Mouse (Mus musculus): ENCODE data around the gene Stat4.

The Stat4 gene

DNA sequence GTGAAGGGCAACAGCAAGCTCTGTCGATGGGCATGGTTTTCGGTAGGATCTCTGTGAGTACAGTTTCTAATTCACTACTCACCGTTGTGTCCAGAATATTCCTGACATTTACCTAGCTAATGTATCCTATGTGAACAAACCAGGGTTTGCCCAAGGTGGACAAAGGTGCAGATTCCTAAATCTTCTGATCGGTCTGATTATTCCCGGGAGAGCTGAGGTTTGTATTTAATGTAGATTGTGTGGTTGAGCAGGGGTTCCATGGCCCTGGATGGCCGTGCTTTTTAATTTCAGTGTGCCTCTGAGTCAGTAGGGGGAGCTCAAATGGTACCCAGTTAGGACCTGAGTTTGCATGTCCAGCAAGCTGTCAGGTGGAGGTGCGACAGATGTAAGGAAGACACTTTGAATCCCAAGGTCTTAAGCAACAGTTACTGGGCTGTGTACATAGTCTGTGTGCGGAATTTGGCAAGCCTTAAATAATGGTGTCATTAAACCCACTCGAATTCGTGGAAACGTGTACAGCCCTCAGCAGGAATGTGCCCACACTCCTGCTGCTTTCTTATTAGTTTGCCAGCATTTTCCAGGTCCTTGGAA lies 144.9 kb downstream of the Stat4 start:
- in situ Hi-C loops (cut with MboI; ENCODE audit: unreplicated experiment in 2 of 2) = loop anchor here in 1 of 2 experiments (25.0 kb wide), 1 partner anchor 505 kb away; the partner anchor contains the start of gene Nemp2

DNA sequence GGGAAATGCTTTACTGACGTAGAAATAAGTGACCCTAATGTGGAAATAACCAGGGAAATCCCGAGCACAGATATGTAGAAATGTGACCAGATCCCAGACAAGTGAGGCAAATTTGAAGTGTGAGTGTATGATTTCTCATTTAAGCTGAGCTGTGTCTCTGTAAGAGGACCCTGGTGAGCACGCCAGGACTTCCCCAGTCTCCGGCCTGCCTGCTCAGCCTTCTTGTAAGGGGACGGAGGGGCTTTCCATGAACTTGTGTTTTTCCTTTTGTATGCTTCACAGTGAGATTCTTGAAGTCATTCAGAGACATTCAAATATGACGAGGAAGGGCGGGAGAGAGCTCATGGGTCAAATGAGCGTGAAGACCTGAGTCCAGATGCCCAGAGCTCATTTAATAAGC lies 146.3 kb downstream of the Stat4 start:
- in situ Hi-C loops (cut with MboI; ENCODE audit: unreplicated experiment in 2 of 2) = loop anchor here in 1 of 2 experiments (25.0 kb wide), 1 partner anchor 504 kb away; the partner anchor contains the start of gene Nemp2

DNA sequence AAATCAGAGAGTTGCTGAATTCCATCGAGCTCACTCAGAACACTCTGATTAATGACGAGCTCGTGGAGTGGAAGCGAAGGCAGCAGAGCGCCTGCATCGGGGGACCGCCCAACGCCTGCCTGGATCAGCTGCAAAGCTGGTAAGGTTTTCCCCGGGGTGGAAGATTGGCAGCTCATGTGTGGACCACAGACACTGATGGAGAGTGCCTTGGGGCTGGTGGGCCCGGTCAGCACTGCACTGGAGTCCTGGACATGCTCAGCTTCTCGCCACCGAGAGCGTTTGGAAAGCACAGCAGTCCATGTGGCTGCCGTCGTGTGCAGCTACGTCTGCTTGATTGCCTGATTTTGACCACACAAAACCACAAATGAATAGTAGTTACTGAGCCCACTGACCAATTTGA lies 150.3 kb downstream of the Stat4 start:
- in situ Hi-C loops (cut with MboI; ENCODE audit: unreplicated experiment in 2 of 2) = loop anchor here in 1 of 2 experiments (25.0 kb wide), 1 partner anchor 500 kb away; the partner anchor contains the start of gene Nemp2

DNA sequence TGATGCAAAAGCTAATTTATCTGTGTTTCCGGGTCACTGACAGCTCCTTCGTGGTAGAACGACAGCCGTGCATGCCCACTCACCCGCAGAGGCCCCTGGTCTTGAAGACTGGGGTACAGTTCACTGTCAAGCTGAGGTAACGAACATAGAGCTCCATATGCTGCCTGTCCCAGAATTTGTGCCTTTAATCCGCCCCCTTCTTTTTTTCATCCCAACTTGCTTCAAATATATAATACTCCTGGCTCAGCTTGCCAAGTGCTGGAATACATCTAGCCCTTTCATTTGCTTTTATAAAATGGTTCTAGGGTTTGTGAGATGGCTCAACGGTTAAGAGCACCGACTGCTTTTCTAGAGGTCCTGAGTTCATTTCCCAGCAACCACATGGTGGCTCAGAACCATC lies 153.6 kb downstream of the Stat4 start:
- in situ Hi-C loops (cut with MboI; ENCODE audit: unreplicated experiment in 2 of 2) = loop anchor here (10.0 to 25.0 kb wide), 4 partner anchors 484 to 814 kb away; partner anchors contain the start of gene Nemp2 (in 1 of the 2)

DNA sequence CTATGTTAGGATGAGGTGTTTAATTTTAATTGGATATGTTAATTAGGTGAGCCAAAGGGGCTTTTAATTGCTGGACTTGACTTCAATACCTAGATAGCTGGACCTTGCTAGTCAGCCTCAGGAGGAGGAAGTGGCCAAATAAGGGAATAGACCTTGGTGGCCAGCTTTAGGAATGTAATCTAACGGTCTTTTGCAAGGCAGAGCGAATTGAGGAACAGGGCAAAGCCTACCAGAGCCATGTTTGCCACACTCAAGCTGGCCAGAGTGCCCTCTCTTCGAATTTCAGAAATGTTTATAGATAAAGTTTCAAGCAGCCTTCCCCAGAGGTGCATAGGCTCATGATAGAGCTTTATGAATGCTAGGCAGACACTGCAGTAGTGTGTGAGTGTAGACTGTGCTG lies 154.5 kb downstream of the Stat4 start:
- in situ Hi-C loops (cut with MboI; ENCODE audit: unreplicated experiment in 2 of 2) = loop anchor here (10.0 to 25.0 kb wide), 4 partner anchors 483 to 813 kb away; partner anchors contain the start of gene Nemp2 (in 1 of the 2)

DNA sequence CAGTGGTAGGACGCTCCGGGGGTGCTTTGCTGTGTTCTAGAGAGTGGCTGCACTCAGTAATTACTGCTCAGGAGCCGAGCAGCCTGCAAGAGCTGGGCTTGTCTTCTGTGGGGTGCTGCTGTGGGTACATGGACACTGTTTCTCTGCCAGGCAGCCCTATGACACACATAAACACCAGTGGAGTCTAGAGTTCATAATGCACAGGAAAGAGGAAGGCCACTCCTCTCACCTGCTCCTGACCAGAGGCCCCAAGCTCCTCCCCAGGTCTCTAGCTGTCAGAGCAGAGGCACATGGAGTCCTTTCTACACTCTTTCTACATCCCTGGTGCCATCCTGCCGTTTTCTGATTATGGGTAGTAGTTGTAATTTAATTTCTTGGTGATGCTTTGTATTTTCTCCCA lies 155.2 kb downstream of the Stat4 start:
- in situ Hi-C loops (cut with MboI; ENCODE audit: unreplicated experiment in 2 of 2) = loop anchor here (10.0 to 25.0 kb wide), 4 partner anchors 483 to 813 kb away; partner anchors contain the start of gene Nemp2 (in 1 of the 2)

DNA sequence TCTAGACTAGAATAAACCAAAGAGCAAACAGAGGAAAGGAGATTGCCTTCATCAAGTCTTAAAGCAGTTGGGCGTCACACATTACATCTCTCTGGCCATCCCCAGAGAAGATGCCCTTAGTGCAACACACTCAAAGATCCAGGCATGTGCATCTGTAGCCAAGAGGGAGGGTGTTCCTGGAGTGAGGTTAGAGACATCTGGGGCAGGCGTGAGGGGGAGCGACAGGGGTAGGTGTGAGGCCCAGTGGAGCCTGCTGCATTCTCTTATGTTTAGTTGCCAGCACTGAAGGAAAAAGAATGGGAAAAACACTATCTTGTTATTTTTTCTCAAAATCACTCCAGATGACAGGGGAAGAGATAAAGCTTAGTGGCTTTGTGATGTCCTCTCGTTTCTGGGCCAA lies 156.2 kb downstream of the Stat4 start:
- in situ Hi-C loops (cut with MboI; ENCODE audit: unreplicated experiment in 2 of 2) = loop anchor here (10.0 to 25.0 kb wide), 4 partner anchors 482 to 812 kb away; partner anchors contain the start of gene Nemp2 (in 1 of the 2)

DNA sequence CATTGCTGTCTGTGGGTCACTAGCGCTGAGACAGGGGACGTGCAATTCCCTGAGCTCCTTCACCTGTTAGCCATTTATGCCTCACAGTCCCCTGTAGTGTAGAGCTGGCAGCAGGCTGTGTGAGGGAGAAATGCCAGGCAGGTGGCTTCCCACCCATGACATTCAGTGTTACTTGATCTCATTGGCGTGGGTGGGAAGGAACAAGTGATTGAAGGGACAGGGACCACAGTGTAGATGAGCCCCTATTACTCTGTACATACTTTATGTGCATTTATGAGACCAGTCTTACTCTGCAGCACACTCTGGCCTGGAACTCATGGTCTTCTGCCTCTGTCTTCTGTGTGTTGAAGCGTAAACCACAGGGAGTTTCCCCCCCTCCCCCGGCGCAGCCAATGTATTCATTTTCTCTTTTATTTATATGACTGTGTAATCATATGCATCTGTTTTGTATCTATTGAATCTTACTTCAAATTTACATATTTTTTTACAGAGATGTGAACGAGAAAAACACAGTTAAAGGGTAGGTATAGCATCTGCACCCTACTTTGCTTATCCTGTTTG lies 156.7 kb downstream of the Stat4 start:
- in situ Hi-C loops (cut with MboI; ENCODE audit: unreplicated experiment in 2 of 2) = loop anchor here (10.0 to 25.0 kb wide), 4 partner anchors 481 to 811 kb away; partner anchors contain the start of gene Nemp2 (in 1 of the 2)

DNA sequence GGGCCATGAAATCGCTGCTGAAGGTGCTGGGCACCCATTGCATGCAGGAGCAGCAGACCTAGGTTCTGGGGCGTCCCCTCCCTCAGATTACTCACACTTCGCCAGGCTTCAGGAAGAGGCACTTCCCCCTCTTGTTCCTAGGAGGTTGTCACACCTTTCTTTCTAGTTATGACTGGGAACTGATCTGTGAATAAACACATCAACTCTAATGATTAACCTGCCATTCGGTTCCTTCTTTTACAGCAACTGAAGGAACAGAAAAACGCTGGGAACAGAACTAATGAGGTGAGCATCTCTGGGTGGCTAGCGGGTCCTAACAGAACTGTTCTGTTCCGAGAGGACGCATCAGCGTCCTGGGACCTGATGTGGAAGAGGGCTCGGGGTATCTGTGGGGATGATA lies 158.0 kb downstream of the Stat4 start:
- in situ Hi-C loops (cut with MboI; ENCODE audit: unreplicated experiment in 2 of 2) = loop anchor here (5.0 to 25.0 kb wide), 6 partner anchors 122 to 810 kb away; partner anchors contain the start of gene Nemp2 (in 1 of the 2)

DNA sequence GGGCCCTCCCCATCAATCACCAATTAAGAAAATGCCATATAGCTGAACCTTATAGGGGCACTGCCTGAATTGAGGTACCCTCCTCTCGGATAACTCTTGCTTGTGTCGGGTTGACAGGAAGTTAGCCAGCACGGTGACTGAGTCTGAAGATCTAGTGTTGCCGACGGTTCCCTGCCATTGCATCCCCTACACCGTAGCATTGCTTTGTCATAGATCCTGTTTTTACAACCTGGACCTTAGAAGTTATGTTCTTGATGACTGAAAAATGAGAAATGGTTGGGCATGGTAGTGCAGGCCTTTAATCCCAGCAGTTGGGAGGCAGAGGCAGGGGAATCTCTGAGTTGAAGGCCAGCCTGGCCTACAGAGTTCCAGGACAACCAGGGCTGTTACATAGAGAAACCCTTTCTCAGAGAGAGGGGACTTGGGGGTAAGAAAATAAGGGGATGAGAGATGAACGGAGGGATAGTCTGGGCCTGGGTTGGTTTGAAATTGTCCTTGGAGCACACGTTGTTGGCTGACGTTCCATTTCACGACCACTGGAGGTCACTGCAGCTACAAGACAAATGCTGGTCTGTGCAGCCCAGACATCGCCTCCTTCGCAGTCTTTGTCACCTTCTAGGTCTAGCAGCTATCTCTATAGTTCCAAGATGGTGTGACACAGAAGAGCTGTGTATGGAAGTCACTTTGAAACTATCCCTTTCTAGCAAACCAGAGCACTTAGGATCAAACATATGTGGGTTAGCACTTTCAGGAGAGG lies 159.4 kb downstream of the Stat4 start:
- in situ Hi-C loops (cut with MboI; ENCODE audit: unreplicated experiment in 2 of 2) = loop anchor here (5.0 to 25.0 kb wide), 6 partner anchors 121 to 808 kb away; partner anchors contain the start of gene Nemp2 (in 1 of the 2)

DNA sequence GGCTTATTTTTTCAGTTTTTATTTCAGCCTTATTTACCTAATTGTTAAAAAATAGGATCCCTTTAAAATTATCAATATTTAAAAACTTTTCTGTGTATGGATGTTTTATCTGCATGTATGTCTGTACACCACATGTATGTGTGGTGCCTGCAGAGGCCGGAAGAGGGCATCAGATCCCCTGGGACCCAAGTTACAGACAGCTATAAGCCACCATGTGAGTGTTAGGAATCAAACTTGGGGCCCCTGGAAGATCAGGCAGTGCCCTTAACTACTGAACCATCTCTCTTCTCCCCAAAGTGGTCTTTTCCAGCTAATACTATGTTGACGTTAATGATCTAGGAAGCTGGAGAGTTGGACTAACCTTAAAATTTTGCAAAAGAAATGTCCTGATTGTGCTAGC lies 160.5 kb downstream of the Stat4 start:
- in situ Hi-C loops (cut with MboI; ENCODE audit: unreplicated experiment in 2 of 2) = loop anchor here (5.0 to 25.0 kb wide), 6 partner anchors 120 to 807 kb away; partner anchors contain the start of gene Nemp2 (in 1 of the 2)

DNA sequence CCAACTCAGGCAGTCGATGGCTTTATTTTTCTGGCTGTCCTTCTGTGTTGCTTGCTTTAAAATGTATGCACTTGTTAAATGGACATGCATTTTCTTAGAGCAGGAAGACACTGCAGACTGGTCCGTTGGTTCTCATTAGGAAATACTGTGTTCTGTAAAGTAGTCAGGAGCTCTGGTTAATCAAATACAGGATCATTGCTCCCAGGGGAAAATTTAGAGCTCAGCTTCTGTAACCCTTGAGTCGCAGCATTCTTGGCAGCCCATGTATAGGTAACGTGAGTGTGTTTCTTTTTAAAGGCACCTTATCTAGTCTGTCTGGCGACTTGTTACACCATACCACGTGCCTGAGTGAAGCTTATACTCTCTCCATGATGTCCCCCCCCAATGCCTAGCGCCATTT lies 161.2 kb downstream of the Stat4 start:
- in situ Hi-C loops (cut with MboI; ENCODE audit: unreplicated experiment in 2 of 2) = loop anchor here (5.0 to 25.0 kb wide), 6 partner anchors 119 to 807 kb away; partner anchors contain the start of gene Nemp2 (in 1 of the 2)

DNA sequence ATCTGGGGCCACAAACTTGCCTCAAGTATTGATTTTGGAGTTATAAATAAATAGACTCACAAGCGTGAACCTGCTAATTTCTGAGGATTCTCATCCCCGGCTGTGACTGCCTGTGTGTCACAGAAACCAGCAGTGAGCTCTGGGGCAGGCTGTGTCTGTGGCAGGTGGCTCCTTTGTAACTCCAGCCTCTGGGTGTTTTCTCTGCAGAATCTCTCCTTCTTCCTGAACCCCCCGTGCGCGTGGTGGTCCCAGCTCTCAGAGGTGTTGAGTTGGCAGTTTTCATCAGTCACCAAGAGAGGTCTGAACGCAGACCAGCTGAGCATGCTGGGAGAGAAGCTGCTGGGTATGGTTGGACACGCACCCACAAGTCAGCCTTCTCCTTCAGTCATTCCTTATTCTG lies 161.7 kb downstream of the Stat4 start:
- in situ Hi-C loops (cut with MboI; ENCODE audit: unreplicated experiment in 2 of 2) = loop anchor here (5.0 to 25.0 kb wide), 6 partner anchors 119 to 806 kb away; partner anchors contain the start of gene Nemp2 (in 1 of the 2)

DNA sequence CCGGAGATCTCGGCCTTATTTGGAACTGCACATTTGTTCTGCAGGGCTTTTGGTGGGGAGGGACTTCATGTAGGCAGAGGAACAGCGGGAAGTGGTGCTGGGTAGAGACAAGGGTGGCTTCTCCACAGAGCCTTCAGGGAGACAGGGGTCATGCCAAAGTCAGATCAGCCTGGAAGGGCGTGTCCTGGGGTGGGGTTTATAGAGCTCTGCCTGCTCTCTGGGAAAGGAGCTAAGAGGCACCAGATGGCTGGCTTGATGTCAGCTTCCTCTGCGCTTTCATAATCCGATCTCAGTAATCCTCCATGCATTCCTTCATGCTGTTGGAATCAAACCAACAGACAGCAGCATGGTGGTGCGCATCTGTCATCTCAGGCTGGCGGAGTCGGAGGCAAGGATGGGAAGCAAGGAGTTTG lies 163.0 kb downstream of the Stat4 start:
- in situ Hi-C loops (cut with MboI; ENCODE audit: unreplicated experiment in 2 of 2) = loop anchor here (5.0 to 25.0 kb wide), 6 partner anchors 117 to 805 kb away; partner anchors contain the start of gene Nemp2 (in 1 of the 2)

DNA sequence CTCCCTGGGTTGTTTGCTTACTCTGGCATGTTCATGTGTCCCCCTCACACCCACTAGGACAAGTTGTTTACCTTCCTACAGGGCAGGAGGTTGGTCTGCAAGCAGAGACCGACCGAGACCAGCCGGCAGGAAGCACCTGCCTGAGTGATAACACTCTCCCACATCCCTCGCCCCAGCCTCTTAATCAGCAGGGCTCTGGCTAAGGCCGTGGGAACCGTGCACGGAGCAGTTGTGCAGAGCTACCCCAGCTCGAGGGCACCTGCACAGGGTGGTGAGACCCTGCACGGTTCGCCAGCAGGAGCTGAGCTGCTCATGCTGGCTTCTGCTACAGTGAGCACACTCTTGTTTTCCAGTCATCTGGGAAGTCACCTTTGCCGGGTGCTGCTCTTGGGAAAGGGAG lies 163.7 kb downstream of the Stat4 start:
- in situ Hi-C loops (cut with MboI; ENCODE audit: unreplicated experiment in 2 of 2) = no loop called here

DNA sequence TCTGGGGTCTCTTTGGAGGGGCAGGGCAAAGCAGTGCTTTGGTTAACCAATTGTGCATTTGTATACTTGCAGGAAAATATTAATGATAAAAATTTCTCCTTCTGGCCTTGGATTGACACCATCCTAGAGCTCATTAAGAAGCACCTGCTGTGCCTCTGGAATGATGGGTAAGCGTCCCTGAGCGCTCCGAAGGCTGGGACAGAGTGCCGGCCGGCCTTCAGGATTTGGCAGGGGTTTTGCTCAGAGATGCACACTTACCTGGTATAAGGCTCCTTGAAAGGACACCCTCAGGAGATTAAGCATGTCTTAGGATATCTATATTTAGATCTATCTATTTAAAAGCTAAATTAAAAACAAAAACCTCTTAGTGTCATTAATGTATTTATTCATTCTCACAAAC lies 164.2 kb downstream of the Stat4 start:
- in situ Hi-C loops (cut with MboI; ENCODE audit: unreplicated experiment in 2 of 2) = no loop called here

DNA sequence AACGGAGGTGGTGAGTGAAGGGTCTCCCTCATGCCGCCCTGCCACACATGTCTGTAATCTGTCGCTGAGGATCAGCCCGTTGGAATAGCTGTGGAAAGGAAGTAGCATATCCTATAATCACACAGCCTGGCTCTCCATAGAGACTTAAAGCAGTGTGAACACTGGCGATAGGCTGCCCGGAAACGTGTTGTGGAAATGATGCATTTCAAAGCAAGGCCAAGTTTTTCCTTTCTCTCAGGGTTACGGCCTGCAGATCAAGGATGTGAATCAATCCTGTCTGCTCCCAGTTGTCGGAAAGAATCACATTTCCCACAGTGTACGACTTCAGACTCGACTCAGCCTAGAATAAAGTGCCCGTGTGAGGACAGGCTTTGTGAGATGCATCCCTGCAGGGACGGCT lies 165.4 kb downstream of the Stat4 start:
- in situ Hi-C loops (cut with MboI; ENCODE audit: unreplicated experiment in 2 of 2) = no loop called here

DNA sequence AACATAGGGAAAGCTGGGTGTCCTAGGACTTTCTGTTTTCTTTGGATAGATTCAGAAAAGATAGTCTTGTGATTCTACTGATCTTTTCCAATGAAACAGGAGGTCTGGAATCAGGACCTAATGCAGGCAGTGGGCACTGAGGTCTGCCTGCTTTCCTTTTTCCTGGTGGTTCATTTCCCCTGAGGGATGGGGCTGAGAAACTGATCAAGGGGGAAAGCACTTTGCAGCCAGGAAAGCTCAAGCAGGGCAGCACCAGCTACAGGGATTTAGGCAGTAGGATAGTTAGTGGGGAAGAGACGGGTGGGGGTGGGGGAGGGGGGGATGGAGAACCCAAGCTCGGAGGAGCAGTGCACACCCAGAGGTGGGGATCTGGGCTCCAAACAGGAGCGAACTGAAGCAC lies 166.0 kb downstream of the Stat4 start:
- in situ Hi-C loops (cut with MboI; ENCODE audit: unreplicated experiment in 2 of 2) = no loop called here

DNA sequence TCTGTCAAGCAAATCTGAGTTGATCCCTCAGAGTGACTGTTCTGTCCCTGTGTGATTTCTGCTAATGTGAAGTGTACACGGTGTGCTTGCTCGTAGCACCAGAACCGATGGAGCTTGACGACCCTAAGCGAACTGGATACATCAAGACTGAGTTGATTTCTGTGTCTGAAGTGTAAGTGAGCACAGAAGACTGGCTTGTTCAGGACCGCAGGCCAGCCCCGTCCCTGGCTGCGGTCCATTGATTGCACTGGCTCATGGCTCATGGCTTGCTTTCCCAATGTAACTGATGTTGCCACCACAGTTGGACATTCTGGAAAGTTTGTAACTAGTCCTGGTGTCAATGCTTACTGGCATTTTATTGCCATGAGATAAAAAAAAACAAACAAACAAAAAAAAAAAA lies 167.9 kb downstream of the Stat4 start:
- in situ Hi-C loops (cut with MboI; ENCODE audit: unreplicated experiment in 2 of 2) = no loop called here

DNA sequence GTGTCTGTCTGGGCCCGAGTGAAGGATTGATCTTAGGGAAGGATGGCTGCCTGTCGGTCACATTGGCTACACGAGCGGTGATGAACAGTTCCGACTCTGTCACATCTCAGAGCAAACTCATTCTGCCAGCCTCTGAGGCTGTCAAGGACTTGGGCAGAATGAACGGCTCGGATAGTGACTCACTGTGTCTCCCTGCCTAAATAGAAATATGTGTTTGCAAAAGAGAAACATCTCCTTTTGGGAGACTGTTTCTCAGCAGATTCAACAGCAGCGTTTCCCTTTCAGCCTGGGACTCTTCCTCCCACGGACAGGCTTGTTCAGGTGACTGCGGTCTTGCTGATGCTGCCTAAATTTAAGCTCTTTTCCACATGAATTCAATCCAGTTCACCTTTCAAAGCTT lies 169.4 kb downstream of the Stat4 start:
- in situ Hi-C loops (cut with MboI; ENCODE audit: unreplicated experiment in 2 of 2) = no loop called here

Measured in v-Abl transformed pro-B cells (cell line).